Mouse (Mus musculus) brain, adult 2 months (tissue): Measurements from ENCODE around the gene Edaradd.

Source experiments
- DNase-seq: peaks from one replicate; pipeline ENCODE4 v3.0.0; 2011; ENCODE audit warnings: low read depth, low spot score

The Edaradd gene

GRCm38 (mm10) chr13:12460881-12461729 is 59.1 kb downstream of the Edaradd start:
- DNase-seq: peak; percentile 96

GRCm38 (mm10) chr13:12460443-12460842 is 59.8 kb downstream of the Edaradd start:
- DNase-seq: peak; percentile 90

- DNase-seq: no peak
Observed at GRCm38 (mm10) chr13:12456711-12457110, 63.5 kb downstream of the Edaradd start.

DNA sequence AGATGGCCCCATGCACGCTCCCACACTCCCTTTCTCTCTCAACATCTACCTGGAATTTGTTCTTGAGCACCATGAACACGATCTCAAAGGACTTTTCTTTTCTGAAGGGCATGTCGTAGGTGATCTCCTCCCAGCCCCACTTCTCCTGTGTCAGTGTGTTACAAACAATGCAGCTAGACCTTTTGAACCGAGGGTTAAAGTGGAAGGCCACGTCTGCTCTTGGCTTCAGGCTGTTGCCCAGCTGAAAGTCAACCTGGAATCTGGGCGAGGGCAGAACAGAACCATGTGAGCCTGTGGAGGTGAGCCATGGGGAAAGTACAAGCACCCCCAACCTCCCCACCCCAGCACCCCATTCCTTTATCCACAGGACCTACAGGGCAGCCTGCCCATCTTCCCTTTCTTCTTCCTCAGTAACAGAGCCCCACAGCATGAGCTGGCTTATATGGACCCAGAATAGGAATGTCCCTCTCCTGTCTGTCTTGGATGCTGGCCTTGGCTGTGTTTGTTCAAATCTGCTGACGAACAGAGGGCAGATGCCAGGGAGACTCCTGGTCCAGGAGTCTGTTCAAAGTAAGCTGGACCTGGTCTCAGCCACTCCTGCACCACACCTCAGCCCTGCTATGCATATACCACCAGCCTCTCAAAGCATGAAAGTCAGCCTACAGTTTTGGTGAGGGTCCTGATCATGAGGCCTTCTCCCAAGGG is 65.4 kb downstream of the Edaradd start:
- no peak for DNase-seq

- peak; percentile 59 for DNase-seq
Observed at GRCm38 (mm10) chr13:12453150-12453549, 67.1 kb downstream of the Edaradd start.

GRCm38 (mm10) chr13:12442008-12442587 is 78.1 kb downstream of the Edaradd start:
- peak; percentile 87 for DNase-seq

- DNase-seq: no peak
Observed at GRCm38 (mm10) chr13:12440813-12441212, 79.4 kb downstream of the Edaradd start.

- DNase-seq: peak; percentile 35
Observed at GRCm38 (mm10) chr13:12439586-12439985, 80.7 kb downstream of the Edaradd start.

DNA sequence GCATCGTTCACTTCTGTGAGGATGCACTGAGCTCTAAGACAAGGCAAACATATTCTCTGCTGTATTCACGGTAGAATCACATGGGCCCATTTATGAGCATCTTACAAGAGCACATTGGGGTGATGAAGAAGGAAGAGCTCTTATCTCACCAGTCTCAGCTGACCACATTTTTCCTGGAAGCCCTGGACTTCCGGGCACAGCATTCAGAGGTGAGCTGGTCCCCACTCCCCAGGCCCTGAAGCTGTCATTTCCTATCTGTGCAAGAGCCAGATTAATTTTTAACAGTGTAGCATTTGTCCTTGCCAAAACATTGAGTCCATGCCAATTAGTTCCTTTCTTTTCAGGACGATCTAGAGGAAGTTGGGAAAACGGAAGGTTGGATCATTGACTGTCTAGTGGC is 86.4 kb downstream of the Edaradd start:
- no peak for DNase-seq

- DNase-seq: no peak
Observed at GRCm38 (mm10) chr13:12428556-12428955, 91.7 kb downstream of the Edaradd start.
